Mouse (Mus musculus): ENCODE measurements around the gene Tnfrsf14.

- TF ChIP-seq CTCF (IDR thresholded peaks at IDR 0.05; ENCODE audit: extremely low read depth, insufficient read depth, insufficient read length, insufficient replicate concordance) (no peak), POLR2A (IDR thresholded peaks at IDR 0.05; ENCODE audit: low read depth, low read length) (no peak)
Observed at GRCm38 (mm10) chr4:154910606-154911522, 17.5 kb downstream of the Tnfrsf14 start.

All from spleen, adult 2 months (tissue).